Mouse (Mus musculus) limb, embryonic 10.5 days (tissue): ENCODE data around the gene Cant1. TPM values are rescaled to one million over a fixed set of nuclear protein-coding genes. Genes with fewer than 3 reads are reported as not detected.

Experiments
- DNase-seq: peaks from one replicate; pipeline ENCODE4 v3.0.0-alpha.2; 2017; ENCODE audit warnings: low spot score
- H3K27ac ChIP-seq: fragments of 300-500 bp; sonication (generic); 2 replicates; pipeline ENCODE4 v1.5.1; 2016; ENCODE audit warnings: mild to moderate bottlenecking
- H3K27me3 ChIP-seq: fragments of 300-500 bp; sonication (generic); 2 replicates; pipeline ENCODE4 v1.6.1; 2016; ENCODE audit warnings: low read depth, mild to moderate bottlenecking; ENCODE audit not compliant: poor library complexity, severe bottlenecking
- H3K36me3 ChIP-seq: fragments of 300-500 bp; sonication (generic); 2 replicates; pipeline ENCODE4 v1.6.1; 2016; ENCODE audit warnings: mild to moderate bottlenecking, moderate library complexity
- H3K4me1 ChIP-seq: fragments of 300-500 bp; sonication (generic); 2 replicates; pipeline ENCODE4 v1.6.1; 2016
- H3K4me3 ChIP-seq: fragments of 300-500 bp; sonication (generic); 2 replicates; pipeline ENCODE4 v1.5.1; 2016; ENCODE audit warnings: mild to moderate bottlenecking, moderate library complexity
- H3K9me3 ChIP-seq: fragments of 300-500 bp; sonication (generic); replicated peaks from 2 replicates; pipeline ENCODE4 v1.6.1; 2016; ENCODE audit warnings: mild to moderate bottlenecking
- WGBS: fragments of 180-500 bp; shearing (Covaris S2); methylation state at CpG from one replicate; pipeline ENCODE4 v1.1.7; 2016; 5-methylcytosine and 5-hydroxymethylcytosine counted together
- polyA plus RNA-seq: library from polyadenylated mRNA; unstranded; fragments of >200 nt; fragmentation: Nextera tagmentation; extraction: Ambion mirVana; gene quantifications from 2 replicates; pipeline ENCODE4 v1.2.1, GENCODE M21; 2016

The Cant1 gene
- polyA plus RNA-seq, 1 experiment from 2014 or later, result 25.9 TPM

DNA sequence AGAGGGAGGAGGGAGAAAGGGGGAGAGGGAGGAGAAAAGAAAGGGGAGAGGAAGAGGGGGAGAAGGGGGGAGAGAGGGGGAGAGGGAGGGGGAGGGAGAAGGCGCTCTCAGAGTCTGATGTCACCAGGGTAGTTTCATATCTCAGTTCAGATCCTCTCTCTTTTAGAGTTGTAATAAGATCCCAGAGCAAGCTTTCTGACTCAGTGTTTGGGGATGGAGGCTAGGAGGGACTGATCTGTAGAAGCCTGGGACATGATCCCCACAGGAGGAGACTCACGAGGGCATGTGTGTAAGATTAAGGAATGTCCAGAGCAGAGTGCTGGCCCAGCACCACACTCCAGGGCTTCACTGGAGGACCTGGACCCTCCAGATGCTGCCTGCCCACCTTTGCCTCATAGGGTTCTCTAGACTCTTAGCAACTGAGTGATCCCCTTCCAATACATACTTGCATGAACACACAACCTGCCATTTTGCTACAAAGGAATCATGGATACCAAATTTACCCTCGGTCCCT lies 8.4 kb upstream of the Cant1 start:
- H3K27me3 ChIP-seq, result 0 out of 2 replicates have a peak, but pooled peaks cover 17% of the 10 kb centered on the region
- no peaks in the 10 kb centered on the region for H3K36me3 ChIP-seq
- no peak overlapping the region for H3K4me3 ChIP-seq
- WGBS, result 56% methylated on average over 3 of the region's 3 CpGs
- DNase-seq, result peak; percentile 38
- H3K9me3 ChIP-seq, result no peaks in the 10 kb centered on the region
- H3K4me1 ChIP-seq, result peaks cover 69% of the 10 kb centered on the region
- H3K27ac ChIP-seq, result peak overlapping the region; percentile 81; the same call in 1 of the 2 replicates

DNA sequence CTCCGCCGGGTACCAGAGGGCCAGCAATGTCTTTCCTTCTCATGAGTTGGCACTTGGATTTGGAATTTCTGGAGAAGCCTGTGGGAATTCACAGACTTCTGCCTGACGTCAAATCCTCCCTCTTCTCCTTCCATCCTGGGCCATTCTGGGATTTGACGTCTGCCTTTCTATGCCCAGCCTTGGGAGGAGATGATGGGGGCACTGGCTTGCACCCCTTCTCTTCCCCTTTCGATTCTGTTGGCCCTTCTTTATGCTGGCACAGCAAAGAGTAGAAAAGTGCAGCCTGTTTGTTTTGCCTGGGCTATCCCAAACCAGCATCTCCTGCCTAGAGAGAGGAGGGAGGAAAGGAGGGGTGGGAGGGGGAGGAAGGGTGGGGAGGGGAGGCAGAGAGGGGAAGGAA lies 7.9 kb upstream of the Cant1 start:
- Histone ChIP-seq H3K27me3 (0 out of 2 replicates have a peak, but pooled peaks cover 17% of the 10 kb centered on the region), H3K36me3 (no peaks in the 10 kb centered on the region), H3K27ac (peak overlapping the region; percentile 81; the same call in 1 of the 2 replicates), H3K4me1 (peaks cover 67% of the 10 kb centered on the region), H3K4me3 (no peak overlapping the region), H3K9me3 (no peaks in the 10 kb centered on the region)
- 76% methylated on average over 5 of the region's 5 CpGs for WGBS
- DNase-seq, result no peak

DNA sequence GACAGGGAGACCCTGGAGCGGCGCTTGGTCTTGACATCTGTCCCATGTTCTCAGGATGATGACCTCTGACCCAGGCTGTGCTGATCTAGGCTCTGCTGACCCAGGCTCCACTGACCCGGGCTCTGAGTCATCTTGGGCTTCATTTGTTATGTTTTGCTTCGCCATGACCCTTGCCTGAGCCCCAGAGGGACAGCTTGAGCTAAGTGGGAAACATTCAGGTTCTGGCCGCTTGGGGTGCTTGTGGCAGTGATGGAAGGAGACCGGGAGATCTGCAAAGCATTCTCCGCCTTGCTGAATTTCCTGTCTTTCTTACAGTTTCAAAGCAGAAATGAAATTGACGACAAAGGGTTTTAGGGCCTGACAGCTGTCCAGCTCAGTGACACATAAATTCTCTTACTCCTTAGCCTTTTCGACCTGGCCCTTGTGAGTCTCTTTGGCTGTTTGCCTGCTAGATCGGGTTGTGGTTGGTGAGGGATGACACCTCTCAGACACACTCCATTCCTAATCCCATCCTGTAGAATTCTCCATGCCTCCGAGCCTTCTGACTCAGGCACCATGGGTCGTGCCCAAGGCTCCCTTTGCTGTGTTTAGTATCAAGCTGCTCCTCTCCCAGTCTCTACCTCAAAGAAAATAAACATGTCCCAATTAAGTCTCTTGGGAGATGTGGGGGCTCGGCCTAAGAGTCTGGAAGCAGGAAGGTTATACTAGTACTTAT lies 5.9 kb upstream of the Cant1 start:
- H3K27me3 ChIP-seq, result 0 out of 2 replicates have a peak, but pooled peaks cover 17% of the 10 kb centered on the region
- DNase-seq, result no peak
- H3K4me3 ChIP-seq, result no peak overlapping the region
- H3K9me3 ChIP-seq, result no peaks in the 10 kb centered on the region
- H3K27ac ChIP-seq, result no peak overlapping the region
- no peaks in the 10 kb centered on the region for H3K36me3 ChIP-seq
- H3K4me1 ChIP-seq, result peaks cover 50% of the 10 kb centered on the region
- WGBS, result 62% methylated on average over 13 of the region's 13 CpGs

DNA sequence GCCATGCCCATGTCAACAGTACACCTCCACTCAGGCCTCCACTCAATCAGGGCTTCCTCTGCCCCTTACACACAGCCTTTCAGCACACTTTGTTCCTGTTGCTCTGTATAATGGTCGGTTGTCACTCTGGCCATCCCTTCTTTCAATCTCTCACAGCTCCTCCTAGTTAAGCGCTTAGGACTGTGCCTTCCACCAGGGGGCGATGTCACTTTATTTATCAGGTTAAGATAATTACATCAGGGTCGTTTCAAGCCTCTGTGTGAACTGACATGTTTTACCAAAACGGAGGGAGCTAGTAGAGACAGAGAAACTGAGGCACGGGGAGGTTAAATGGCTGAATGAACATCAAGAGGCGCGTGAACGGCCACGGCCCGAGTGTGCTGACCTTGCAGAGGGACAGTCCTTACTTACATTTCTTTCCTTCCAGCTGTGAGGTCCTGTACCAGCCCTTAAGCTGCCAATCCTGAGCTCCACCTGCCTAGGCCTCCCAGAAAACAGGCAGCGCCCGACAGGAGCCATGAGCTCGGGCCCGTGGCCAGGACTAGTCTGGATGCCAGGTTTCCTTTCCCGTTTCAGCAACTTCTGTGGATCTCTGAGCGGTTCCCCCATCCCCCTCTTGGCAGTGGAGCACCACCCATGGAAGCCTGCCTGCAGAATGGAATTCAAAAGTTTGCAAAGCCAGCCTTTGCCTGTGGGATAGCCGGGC lies 4.5 kb upstream of the Cant1 start:
- Histone ChIP-seq H3K27me3 (0 out of 2 replicates have a peak, but pooled peaks cover 17% of the 10 kb centered on the region), H3K9me3 (no peaks in the 10 kb centered on the region), H3K27ac (peak overlapping the region; percentile 26; the same call in 1 of the 2 replicates), H3K36me3 (no peaks in the 10 kb centered on the region), H3K4me1 (peaks cover 46% of the 10 kb centered on the region), H3K4me3 (0 out of 2 replicates have a peak overlapping the region, but pooled peaks have one; percentile 3)
- peak; percentile 84 for DNase-seq
- WGBS, result 11% methylated on average over 18 of the region's 18 CpGs

DNA sequence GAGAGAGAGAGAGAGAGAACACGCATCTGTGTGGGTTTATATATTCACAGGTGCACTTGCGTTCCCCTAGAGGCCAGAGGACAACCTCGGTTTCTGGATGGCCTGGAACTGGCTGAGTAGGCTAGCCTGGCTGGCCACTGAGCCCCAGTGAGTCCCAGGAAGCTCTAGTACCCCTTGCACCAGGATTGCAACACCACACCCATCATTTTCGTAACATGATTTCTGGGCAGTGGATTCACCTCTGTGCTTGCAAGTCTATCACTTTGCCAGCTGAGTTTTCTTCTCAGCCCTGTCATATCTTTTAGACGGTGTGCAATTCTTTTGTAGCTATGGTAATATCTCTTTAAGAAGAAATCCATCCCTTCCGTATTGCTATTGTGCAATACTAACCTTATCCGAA lies 1.4 kb upstream of the Cant1 start:
- WGBS, result 79% methylated on average over 7 of the region's 7 CpGs
- 0 out of 2 replicates have a peak, but pooled peaks cover 10% of the 10 kb centered on the region for H3K27me3 ChIP-seq
- peaks cover 18% of the 10 kb centered on the region for H3K36me3 ChIP-seq
- H3K4me1 ChIP-seq, result peaks cover 48% of the 10 kb centered on the region
- no peaks in the 10 kb centered on the region for H3K9me3 ChIP-seq
- no peak overlapping the region for H3K4me3 ChIP-seq
- no peak for DNase-seq
- no peak overlapping the region for H3K27ac ChIP-seq

DNA sequence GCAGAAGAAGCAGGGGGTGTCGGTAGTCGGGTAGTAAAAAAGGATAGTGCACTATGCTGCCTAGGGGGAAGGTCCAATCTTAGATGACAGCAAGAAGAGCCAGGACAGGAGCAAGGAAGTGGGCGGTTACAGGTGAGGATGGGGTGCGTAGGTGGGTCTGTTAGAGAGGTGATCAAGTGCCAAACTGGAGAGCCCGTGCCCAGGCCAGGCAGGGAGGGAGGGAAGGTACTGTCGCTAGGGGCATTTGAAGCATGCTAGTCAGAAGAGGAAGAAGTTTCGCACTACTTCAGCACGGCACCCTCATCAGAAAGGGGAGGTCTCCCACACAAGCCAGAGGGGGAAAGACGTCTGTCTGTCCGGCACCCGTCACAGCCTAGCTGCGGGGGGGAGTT lies 448 bp downstream of the Cant1 start:
- Histone ChIP-seq H3K36me3 (peaks cover 36% of the 10 kb centered on the region), H3K4me1 (peaks cover 34% of the 10 kb centered on the region), H3K27me3 (no peaks in the 10 kb centered on the region), H3K9me3 (no peaks in the 10 kb centered on the region), H3K4me3 (peak overlapping the region; percentile 80), H3K27ac (peak overlapping the region; percentile 93)
- WGBS, result 6% methylated on average over 12 of the region's 12 CpGs
- DNase-seq, result no peak

DNA sequence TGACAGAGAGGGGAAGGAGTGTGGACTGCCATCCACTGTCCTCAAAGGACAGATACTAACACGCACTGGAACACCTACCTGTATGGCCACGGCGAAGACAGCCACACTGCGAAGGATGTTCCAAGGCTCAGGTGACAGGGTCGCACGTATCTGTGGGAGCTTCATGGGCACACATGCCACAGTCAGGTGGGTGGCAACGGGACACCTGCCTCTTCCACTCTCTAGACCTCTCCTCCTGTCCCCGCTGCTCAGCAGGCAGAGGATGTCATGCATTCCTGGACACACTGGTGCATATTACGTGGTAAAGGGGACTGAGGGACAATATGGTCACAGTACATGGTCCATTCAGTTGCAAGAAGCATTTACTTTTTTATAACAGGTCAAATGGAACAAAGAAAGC lies 1.4 kb downstream of the Cant1 start:
- Histone ChIP-seq H3K4me1 (peaks cover 30% of the 10 kb centered on the region), H3K9me3 (no peaks in the 10 kb centered on the region), H3K36me3 (peaks cover 45% of the 10 kb centered on the region), H3K27me3 (no peaks in the 10 kb centered on the region), H3K27ac (no peak overlapping the region), H3K4me3 (peak overlapping the region; percentile 80)
- WGBS, result 95% methylated on average over 9 of the region's 9 CpGs
- no peak for DNase-seq

DNA sequence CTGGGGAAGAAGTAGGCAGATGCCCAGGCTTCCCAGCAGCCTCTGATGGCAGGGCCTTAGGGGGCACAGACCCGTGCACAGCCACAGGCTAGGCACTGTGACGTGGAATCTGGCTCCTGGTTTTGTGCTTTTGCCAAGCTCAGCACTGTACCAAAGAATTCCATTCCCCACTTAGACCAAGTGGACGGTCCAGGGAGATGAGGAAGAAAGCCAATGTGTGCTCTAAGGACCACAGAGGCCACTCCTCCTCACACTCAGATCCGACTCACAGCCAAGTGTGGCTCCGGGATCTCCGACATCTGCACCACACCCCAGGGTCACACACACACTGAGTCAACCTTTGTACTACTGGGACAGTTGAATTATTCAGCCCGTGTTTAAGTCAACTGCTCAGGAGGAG lies 2.8 kb downstream of the Cant1 start:
- DNase-seq, result no peak
- Histone ChIP-seq H3K4me3 (no peak overlapping the region; the same call in 1 of the 2 replicates), H3K27ac (no peak overlapping the region), H3K36me3 (peaks cover 59% of the 10 kb centered on the region), H3K9me3 (no peaks in the 10 kb centered on the region), H3K27me3 (no peaks in the 10 kb centered on the region), H3K4me1 (peaks cover 30% of the 10 kb centered on the region)
- WGBS, result 92% methylated on average over 7 of the region's 7 CpGs

DNA sequence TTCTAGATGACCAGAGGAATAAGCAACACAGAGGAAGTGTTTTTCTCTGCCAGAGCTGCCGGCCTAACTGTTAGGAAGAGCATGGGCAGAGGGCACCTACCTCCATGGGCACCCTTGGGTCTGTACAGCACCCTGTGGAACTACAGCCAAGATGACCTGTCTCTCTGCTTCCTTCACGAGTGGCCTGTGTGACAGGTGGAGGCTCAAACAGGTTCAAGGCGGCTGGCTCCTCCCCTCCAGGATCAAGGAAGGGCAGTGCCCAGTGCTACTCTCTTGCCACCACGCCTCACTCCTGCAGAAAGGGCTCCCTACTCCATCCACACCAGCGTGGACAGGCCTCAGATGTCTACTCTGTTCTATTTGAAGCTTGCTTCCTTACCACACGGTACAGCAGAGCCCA lies 3.3 kb downstream of the Cant1 start:
- Histone ChIP-seq H3K27me3 (no peaks in the 10 kb centered on the region), H3K27ac (no peak overlapping the region), H3K36me3 (peaks cover 63% of the 10 kb centered on the region), H3K4me3 (no peak overlapping the region; the same call in 1 of the 2 replicates), H3K4me1 (peaks cover 30% of the 10 kb centered on the region), H3K9me3 (no peaks in the 10 kb centered on the region)
- no peak for DNase-seq
- WGBS, result 87% methylated on average over 6 of the region's 6 CpGs

DNA sequence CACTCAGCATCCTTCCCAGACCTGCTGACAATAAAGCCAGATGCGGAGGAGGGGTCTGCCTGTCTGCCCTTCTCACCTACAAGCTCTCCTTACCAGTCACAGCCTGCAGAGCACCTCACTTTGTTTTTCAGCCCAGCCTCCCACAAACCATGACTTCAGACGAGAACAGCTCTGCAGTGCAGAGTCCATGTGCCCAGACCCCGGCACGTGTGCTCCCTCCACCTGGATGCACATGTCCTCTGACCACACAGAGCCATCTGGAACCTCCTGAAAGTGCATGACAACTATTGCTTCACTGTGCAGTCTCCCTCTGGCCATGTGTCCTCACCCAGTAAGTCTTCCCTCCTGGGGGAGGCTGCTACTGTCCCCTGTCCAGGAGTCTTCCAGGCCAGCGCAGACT lies 4.6 kb downstream of the Cant1 start:
- H3K4me1 ChIP-seq, result peaks cover 24% of the 10 kb centered on the region

DNA sequence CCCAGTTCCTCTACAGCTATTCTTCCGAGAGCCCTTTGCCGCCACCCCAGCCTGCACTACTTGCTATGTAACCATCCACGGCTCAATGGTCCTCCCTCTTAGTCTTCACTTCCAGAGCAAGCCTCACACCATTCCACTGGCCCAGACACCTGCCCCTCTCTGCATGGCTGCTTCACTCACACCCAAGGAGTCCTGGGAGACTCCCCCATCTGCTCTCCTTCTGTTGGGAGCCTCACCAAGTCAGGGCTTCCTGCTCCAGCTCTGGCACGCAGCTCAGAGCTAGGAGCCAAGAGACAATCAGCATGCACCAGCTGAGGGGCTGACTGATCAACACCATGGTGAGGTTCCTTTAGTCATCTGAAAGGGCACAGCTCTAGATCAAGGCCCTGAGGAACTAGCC lies 5.8 kb downstream of the Cant1 start:
- Histone ChIP-seq H3K4me3 (no peak overlapping the region), H3K27me3 (no peaks in the 10 kb centered on the region), H3K4me1 (peaks cover 19% of the 10 kb centered on the region), H3K9me3 (no peaks in the 10 kb centered on the region), H3K27ac (no peak overlapping the region), H3K36me3 (peaks cover 88% of the 10 kb centered on the region)
- no peak for DNase-seq
- 89% methylated on average over 4 of the region's 4 CpGs for WGBS

More for the DNA sequence above, 4.6 kb downstream of the Cant1 start:
- no peak for DNase-seq
- Histone ChIP-seq H3K4me3 (no peak overlapping the region), H3K36me3 (peaks cover 77% of the 10 kb centered on the region), H3K9me3 (no peaks in the 10 kb centered on the region), H3K27me3 (no peaks in the 10 kb centered on the region), H3K27ac (no peak overlapping the region)
- WGBS, result 91% methylated on average over 5 of the region's 5 CpGs

DNA sequence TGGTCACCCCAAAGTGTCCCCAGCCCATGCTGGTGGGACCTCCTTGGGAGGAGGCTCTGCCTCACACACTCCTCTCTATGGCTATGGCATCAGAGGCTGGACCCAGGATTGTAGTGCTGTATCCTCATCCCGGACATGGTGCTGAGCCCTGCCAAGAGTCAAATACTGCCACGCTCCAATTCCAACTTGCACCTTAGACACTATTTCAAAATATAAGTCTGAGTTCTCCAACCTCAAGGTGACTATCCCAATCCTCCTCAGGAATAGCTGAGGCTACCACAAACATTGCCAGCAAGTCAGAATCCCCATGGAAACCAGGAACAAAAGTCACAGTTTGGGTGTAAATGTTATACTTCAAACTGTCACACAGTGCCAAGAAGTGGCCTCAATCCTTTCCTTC lies 6.3 kb downstream of the Cant1 start:
- Histone ChIP-seq H3K36me3 (peaks cover 93% of the 10 kb centered on the region), H3K4me3 (no peak overlapping the region), H3K4me1 (peaks cover 14% of the 10 kb centered on the region), H3K27me3 (no peaks in the 10 kb centered on the region), H3K9me3 (no peaks in the 10 kb centered on the region), H3K27ac (no peak overlapping the region)
- DNase-seq, result no peak
- WGBS, result 95% methylated on average over 2 of the region's 2 CpGs

DNA sequence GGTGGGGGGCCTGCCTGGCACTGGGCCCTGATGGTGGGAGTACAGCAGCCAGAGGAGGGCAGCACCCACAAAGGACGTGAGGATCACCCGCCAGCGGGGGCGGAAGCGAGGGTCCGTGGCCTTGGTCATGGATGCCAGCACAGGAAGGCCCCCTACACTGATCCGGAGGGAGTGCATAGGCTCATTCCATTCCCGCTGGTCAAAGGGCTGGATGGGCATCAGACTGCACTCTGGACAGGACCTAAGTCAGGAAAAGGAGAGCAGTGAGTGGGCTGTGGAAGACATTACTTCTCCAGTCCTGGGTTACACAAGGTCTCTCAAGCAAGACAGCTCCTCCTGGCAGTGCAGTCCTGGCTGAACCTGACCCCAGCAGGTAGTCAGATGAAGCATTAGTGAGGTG lies 7.6 kb downstream of the Cant1 start:
- Histone ChIP-seq H3K27ac (no peak overlapping the region), H3K36me3 (peaks cover 98% of the 10 kb centered on the region)
- 94% methylated on average over 8 of the region's 8 CpGs for WGBS

More for the DNA sequence above, 7.6 kb downstream of the Cant1 start:
- Histone ChIP-seq H3K27me3 (no peaks in the 10 kb centered on the region), H3K9me3 (no peaks in the 10 kb centered on the region), H3K4me3 (no peak overlapping the region), H3K4me1 (peaks cover 2% of the 10 kb centered on the region; the same call in 1 of the 2 replicates)
- no peak for DNase-seq
